In the genomic region with DNA sequence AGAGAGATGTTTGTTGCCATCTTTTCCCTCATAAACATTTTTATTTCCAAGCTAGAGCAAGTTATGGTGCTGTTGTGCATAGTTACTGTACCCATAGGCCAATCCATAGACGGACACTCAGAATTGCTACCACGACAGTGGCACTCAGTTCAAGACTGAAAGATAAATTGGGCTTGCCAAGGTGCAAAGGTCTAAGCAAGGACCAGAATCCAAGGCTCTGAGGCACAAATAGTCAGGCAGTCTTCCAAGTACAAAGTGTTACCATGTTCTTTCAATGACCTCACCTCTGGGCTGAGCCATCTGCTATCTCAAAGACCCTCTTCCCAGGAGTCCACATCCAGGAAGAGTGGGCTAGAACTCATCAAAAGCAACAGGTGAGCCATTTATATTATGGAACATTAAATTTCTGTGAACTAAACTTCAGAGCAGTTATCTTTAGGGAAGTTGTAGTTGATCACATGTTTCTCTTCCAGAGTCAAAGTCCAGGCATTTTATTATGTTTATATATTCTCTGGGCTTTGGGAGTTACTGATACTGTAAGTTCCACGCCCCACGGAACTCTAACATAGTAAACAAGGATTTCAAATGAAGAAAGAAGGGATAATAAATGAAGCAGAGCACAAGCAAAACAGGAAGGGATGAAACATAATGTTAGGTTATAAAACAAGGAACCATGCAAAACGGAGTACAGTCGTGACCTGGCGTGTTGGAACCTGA, we compare ENCODE assay signal across 17 mouse cellular contexts.
"Had no signal": no experiment of that assay in that cellular context is flagged by ENCODE, and none has a peak within 500 bp of the region (broad histone marks: within the 10 kb centered on the region; RNA-seq: fewer than 3 reads in every experiment).

No protein-coding gene starts in this region.

- DNase-seq: layer of hippocampus, adult 9-11 months; layer of hippocampus, postnatal 36 days; liver, embryonic 13.5 days; liver, postnatal 0 days; lung, postnatal 14 days; right cerebral cortex, postnatal 4 days; thymus, postnatal 36 days had no signal

- H3K9ac ChIP-seq: hindbrain, embryonic 15.5 days; liver, embryonic 13.5 days; liver, postnatal 0 days; lung, embryonic 15.5 days; midbrain, embryonic 15.5 days; neural tube, embryonic 12.5 days; stomach, embryonic 15.5 days had no signal

- H3K4me1 ChIP-seq: hindbrain, embryonic 15.5 days; limb, embryonic 10.5 days; liver, embryonic 13.5 days; lung, embryonic 15.5 days; midbrain, embryonic 15.5 days; neural tube, embryonic 12.5 days; stomach, embryonic 15.5 days had no signal

- H3K4me3 ChIP-seq: hindbrain, embryonic 15.5 days; limb, embryonic 10.5 days; liver, embryonic 13.5 days; lung, embryonic 15.5 days; megakaryocyte, embryonic 14.5 days; midbrain, embryonic 15.5 days; neural tube, embryonic 12.5 days; stomach, embryonic 15.5 days had no signal

- ATAC-seq: inflammation-experienced regulatory T-cells, adult 6 months; liver, postnatal 0 days; midbrain, embryonic 15.5 days had no signal

- H3K9me3 ChIP-seq: hindbrain, embryonic 15.5 days; limb, embryonic 10.5 days; liver, embryonic 13.5 days; lung, embryonic 15.5 days; megakaryocyte, embryonic 14.5 days; midbrain, embryonic 15.5 days; neural tube, embryonic 12.5 days; stomach, embryonic 15.5 days had no signal

- H3K4me2 ChIP-seq: hindbrain, embryonic 15.5 days; liver, embryonic 13.5 days; lung, embryonic 15.5 days; midbrain, embryonic 11.5 days; midbrain, embryonic 15.5 days; neural tube, embryonic 12.5 days; stomach, embryonic 15.5 days had no signal

- H3K27ac ChIP-seq: hindbrain, embryonic 15.5 days; limb, embryonic 10.5 days; liver, embryonic 13.5 days; lung, embryonic 15.5 days; macrophage; midbrain, embryonic 15.5 days; neural tube, embryonic 12.5 days; stomach, embryonic 15.5 days had no signal

- H3K36me3 ChIP-seq: hindbrain, embryonic 15.5 days; limb, embryonic 10.5 days; liver, embryonic 13.5 days; lung, embryonic 15.5 days; midbrain, embryonic 15.5 days; neural tube, embryonic 12.5 days; stomach, embryonic 15.5 days had no signal

- H3K27me3 ChIP-seq: hindbrain, embryonic 15.5 days; liver, embryonic 13.5 days; lung, embryonic 15.5 days; megakaryocyte, embryonic 14.5 days; midbrain, embryonic 15.5 days; neural tube, embryonic 12.5 days; stomach, embryonic 15.5 days had no signal
